Mouse (Mus musculus): ENCODE results near the gene Slc9a3r2.
A peak's percentile ranks its signal among the peaks of the same experiment; 100 is the strongest.
"Not testable (repeated sequence)": the region's sequence is repeated elsewhere in the genome, so short reads cannot be mapped to it uniquely, and the experiment has no call there.

Gene Slc9a3r2

GRCm38 (mm10) chr17:24667416-24667815 lies 17.3 kb upstream of the Slc9a3r2 start:
- DNase-seq (ENCODE audit: low read depth, low spot score): peak; percentile 86

GRCm38 (mm10) chr17:24667011-24667410 lies 16.9 kb upstream of the Slc9a3r2 start:
- DNase-seq (ENCODE audit: low read depth, low spot score): not testable (repeated sequence)

DNA sequence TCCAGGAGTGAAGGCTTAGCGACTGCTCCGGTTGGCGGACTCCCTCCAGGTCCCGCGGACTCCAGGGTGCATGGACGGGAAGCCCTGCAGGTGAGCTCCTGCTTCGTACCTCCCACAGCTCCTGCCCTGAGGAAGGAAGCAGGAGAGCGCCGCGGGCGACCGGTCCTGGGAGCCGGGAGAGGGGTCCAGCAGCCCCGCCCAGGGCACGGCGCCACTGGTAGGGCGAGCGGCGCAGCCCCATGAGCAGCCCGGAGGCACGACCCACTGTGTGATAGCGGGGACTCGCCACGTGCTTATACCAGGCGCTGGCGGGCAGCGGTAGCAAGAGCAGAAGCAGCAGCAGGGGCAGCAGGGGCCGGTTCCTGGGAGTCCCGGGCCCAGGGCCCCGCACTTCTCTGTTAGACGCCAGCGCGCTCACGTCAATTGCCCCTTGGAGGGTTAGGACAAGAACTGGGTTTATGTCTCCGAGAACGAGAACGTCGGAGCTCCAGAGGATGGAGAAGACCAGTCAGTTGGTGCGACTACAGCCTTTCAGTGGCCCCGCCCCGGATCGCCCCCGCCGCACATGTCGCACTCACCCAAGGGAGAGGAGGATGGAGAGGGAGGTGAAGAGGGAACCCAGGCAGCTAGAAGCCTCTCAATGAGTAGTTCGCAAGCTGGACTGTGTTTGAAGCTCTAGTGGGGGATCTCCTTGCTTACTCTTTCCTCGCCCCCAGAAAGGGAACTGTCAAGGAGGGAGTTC lies 8.1 kb upstream of the Slc9a3r2 start, which contains the start of gene Npw:
TSS of gene Npw (minus strand) at position 441 of the 742 bp plus-strand sequence.
- no peak for DNase-seq (ENCODE audit: low read depth, low spot score)

DNA sequence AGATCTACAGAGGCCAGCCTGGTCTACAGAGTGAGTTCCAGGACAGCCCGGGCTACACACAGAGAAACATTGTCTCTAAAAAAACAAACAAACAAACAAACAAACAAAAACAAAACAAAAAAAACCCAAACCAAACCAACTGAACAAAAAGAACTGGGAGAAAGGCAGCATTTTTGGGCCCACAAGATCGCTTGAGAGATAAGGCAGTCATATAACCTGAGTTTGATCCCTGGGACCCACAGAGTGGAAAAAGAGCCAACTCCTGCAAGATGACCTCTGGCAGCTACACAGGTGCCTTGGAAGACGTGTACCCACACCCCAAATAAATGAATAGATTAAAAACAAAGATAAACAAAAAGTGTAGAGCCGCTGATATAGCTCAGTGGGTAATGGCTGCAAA lies 4.8 kb upstream of the Slc9a3r2 start:
- DNase-seq (ENCODE audit: low read depth, low spot score): no peak

DNA sequence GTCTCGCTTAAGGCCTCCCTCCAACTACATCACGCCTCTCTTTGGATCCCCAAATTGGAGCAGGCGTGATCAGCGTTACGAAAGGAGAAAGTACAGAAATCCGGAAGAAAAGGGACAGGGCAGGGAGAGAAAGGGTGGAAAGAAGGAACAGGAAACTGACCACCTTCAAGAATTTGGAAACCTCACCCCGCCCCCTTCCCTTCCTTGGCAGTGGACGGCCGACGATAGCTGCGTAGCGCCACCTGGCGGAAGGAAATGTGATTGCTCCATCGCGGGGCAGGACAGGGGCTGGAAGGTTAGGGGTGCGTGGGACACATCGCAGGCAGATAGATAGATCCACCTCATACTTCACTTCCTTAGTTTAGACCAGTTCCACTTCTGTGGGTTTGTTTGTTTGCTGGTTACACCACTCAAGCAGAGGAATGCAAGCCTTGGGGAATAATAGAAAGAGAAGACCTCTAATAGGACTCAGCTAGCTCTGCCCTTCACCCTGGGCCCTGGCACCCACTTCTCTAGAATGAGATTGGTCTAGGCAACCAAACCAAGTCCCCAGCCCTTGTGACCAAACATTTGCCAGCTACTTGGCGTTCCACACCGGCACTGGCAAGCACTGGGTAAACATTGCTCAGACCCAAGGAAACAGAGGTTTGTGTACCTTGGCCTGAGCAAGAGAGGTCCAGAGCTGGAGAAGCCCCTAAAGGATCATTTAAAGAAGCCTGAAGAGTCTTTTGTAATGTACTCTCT lies 4.0 kb upstream of the Slc9a3r2 start:
- peak; percentile 74 for DNase-seq (ENCODE audit: low read depth, low spot score)

- DNase-seq (ENCODE audit: low read depth, low spot score): no peak
Measured at GRCm38 (mm10) chr17:24651835-24652234, 1.7 kb upstream of the Slc9a3r2 start.

- DNase-seq (ENCODE audit: low read depth, low spot score): no peak
Measured at GRCm38 (mm10) chr17:24650766-24651165, 639 bp upstream of the Slc9a3r2 start.

DNA sequence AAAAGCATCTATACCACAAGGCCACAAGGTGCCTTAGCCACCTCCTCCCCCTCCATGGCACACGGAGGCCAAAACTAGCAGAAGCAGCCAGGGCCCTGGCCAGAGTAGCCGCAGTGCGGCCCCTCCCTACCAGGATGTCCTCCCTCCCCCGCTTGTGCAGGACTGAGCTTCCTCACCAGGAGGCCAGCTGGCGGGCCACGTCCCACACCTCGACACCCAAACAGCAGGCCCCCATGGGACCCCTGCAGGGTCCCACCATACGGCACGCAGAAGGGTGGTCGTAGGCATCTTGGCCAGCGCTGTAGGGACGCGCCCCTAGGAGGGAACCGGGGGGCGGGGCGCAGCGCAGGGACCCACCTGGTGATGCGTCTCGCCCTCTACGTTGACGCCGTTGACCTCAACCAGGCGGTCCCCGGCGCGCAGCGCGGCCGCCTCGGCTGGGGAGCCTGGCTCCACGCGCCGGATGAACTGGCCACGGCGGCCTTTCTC lies 502 bp downstream of the Slc9a3r2 start:
- DNase-seq (ENCODE audit: low read depth, low spot score): peak; percentile 58

GRCm38 (mm10) chr17:24648731-24649377 lies 1.3 kb downstream of the Slc9a3r2 start:
- DNase-seq (ENCODE audit: low read depth, low spot score): peak; percentile 38

- DNase-seq (ENCODE audit: low read depth, low spot score): no peak
Measured at GRCm38 (mm10) chr17:24647493-24647892, 2.6 kb downstream of the Slc9a3r2 start.

DNA sequence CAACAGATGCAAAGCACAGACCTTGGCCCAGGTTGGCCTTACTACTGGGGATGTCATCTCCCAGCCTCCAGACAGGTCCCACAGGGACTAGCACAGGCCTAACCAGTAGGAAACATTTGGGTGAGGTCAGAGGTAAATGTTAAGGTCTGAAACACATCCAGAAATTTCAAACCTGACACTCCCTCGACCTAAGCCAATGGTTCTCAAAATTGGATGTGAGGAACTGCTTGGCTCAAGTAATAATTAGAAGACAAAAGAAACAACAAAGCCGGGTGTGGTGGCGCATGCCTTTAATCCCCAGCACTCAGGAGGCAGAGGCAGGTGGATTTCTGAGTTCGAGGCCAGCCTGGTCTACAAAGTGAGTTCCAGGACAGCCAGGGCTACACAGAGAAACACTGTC lies 3.7 kb downstream of the Slc9a3r2 start:
- DNase-seq (ENCODE audit: low read depth, low spot score): no peak

DNA sequence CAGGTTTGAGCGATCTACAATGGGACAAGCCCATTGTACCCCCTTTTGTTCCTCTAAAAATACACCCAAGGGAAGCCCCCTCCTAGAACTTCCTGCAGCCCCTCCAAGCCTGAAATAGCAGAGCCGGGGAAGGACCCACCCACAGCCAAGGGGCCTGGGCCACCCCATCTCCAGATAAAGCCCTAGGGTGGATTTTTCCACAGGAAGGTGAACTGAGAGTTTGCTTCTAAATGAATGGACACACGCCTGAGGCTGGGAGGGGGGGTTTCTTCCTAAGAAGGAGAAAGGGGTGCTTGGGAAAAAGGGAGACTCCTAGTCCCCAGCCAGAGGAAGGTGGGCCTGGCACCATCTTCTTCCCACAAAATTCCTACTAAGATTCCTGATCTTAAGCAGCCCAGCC lies 4.2 kb downstream of the Slc9a3r2 start:
- DNase-seq (ENCODE audit: low read depth, low spot score): no peak

GRCm38 (mm10) chr17:24644875-24645721 lies 5.0 kb downstream of the Slc9a3r2 start:
- DNase-seq (ENCODE audit: low read depth, low spot score): peak; percentile 54

DNA sequence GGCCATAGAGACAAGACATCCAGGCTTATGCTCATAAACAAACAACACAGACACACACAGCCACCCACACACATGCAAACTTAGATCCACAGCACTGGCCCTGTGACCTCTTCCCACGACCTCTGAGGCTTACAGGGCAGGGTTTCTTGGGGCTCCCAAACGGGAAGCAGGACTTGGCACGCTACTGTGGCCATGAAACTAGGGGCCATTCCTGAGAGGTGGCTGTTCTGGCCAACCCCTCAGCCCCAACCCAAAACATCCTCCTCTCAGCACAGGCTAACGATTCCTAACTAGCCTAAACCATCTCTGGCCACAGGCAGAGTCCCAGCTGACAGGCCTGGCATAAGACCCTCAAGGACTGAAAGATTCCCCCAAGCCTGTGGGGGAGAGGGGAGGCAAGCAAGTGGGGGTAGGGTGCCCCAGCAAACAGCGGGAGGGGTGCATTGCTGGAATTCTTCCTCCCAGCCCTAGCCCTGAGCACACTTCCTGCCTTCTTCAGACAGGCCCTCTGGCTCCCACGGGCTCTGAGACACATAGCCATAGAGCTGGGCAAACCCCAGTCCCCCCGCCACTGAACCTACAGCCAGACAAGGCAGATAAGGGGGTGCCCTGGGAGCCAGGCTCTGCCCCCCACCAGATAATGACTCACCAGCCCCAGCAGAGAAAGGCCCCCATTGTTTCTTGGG lies 6.0 kb downstream of the Slc9a3r2 start:
- DNase-seq (ENCODE audit: low read depth, low spot score): peak; percentile 47

GRCm38 (mm10) chr17:24642791-24643343 lies 7.3 kb downstream of the Slc9a3r2 start:
- no peak for DNase-seq (ENCODE audit: low read depth, low spot score)

- no peak for DNase-seq (ENCODE audit: low read depth, low spot score)
Measured at GRCm38 (mm10) chr17:24641944-24642343, 8.2 kb downstream of the Slc9a3r2 start.

- no peak for DNase-seq (ENCODE audit: low read depth, low spot score)
Measured at GRCm38 (mm10) chr17:24640581-24640980, 9.5 kb downstream of the Slc9a3r2 start.

- no peak for DNase-seq (ENCODE audit: low read depth, low spot score)
Measured at GRCm38 (mm10) chr17:24640119-24640518, 10.0 kb downstream of the Slc9a3r2 start.

DNA sequence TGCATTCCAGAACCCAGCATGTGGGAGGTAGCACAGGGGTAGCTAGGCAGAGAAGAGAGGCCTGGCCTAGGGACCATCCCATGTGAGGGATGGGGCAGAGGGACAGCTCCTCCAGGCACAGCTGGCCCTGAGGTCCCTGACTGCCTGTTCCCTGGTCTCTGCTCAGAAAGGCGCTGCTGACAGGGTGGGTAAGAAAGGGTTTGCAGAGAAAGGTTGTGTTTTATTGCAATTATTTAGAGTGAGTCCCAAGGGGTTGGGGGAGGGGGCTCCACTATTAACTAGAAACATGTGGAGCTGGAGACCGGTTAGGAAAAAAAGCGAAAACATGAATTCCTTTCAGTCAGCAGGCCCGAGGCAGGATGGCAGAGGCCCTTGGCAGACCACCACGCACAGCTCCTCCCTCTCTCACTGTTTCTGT lies 10.5 kb downstream of the Slc9a3r2 start:
- peak; percentile 58 for DNase-seq (ENCODE audit: low read depth, low spot score)

- DNase-seq (ENCODE audit: low read depth, low spot score): no peak
Measured at GRCm38 (mm10) chr17:24638840-24639239, 11.3 kb downstream of the Slc9a3r2 start.
